Mouse (Mus musculus): Measurements from ENCODE around the gene Ormdl1. TPM values are rescaled to one million over a fixed set of nuclear protein-coding genes. Genes with fewer than 3 reads are reported as not detected.

The Ormdl1 gene
- total RNA-seq, 2 experiments from 2014 or later, result 5.6 to 7.1 TPM

GRCm38 (mm10) chr1:53358988-53359387 is 62.1 kb downstream of the Ormdl1 start:
- no peak for DNase-seq (ENCODE audit: low spot score in 2 of 2)
- intact Hi-C loops (cut with DNase I), result no loop called here

Other genes with a start within 250 kb of the Ormdl1 start
- 1 to 10 TPM; 1.1 TPM for gene Mstn, start 235.5 kb upstream of the Ormdl1 start, total RNA-seq (2021)
- not detected for gene 1700019A02Rik, start 109.5 kb upstream of the Ormdl1 start, total RNA-seq (2021)
- gene Pms1, start 77 bp upstream of the Ormdl1 start, total RNA-seq (2021), result 10 to 100 TPM; 11.2 to 13.9 TPM
- 1 to 10 TPM in 1 of 2 experiments, not detected in 1; 1.1 TPM for gene Gm28778, start within 50 bp of the Ormdl1 start, total RNA-seq (2021)
- 10 to 100 TPM; 17.6 to 18.3 TPM for gene Osgepl1, start 16.5 kb downstream of the Ormdl1 start, total RNA-seq (2021)
- gene Asdurf, start 55.5 kb downstream of the Ormdl1 start, total RNA-seq (2021), result not detected
- under 1 TPM in 1 of 2 experiments, not detected in 1; 0.40 TPM for gene Gm28551, start 55.6 kb downstream of the Ormdl1 start, total RNA-seq (2021)
- 10 to 100 TPM; 28.0 to 29.5 TPM for gene Asnsd1, start 55.7 kb downstream of the Ormdl1 start, total RNA-seq (2021)